Mouse (Mus musculus): Measurements from ENCODE around the gene Tgm3. TPM values are rescaled to one million over a fixed set of nuclear protein-coding genes. Genes with fewer than 3 reads are reported as not detected.

Tgm3 gene
- polyA plus RNA-seq, 1 experiment from 2014 or later, result not detected

DNA sequence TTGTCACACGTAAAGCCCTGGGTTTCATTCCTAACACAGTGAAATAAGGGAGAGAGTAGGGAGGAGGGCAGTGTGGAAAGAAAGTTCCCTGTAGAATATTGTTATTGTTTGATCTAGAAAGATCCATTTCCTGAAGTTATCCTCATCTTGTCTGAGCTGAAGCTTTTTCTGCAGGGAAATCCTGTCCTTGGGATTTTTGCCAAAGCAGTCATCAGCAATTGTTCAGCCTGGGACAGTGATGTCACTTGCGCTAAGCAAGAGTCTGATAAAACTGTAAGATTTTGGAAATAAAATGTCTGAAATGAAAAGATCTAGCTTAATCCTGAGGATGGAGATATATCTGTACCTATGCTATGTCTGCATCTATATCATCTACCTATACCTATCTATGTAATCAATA is 58.2 kb downstream of the Tgm3 start:
- no peak overlapping the region for H3K9ac ChIP-seq
- no peaks in the 10 kb centered on the region for H3K36me3 ChIP-seq
- no peak for ATAC-seq (ENCODE audit: low read depth)
- H3K4me2 ChIP-seq, result no peak overlapping the region
- H3K27me3 ChIP-seq, result no peaks in the 10 kb centered on the region
- WGBS (ENCODE audit: insufficient replicate concordance), result 62% methylated on average over 2 of the region's 2 CpGs
- no peak for DNase-seq
- H3K27ac ChIP-seq, result no peak overlapping the region
- no peaks in the 10 kb centered on the region for H3K9me3 ChIP-seq (replicated peaks)
- H3K4me1 ChIP-seq (replicated peaks), result no peaks in the 10 kb centered on the region
- H3K4me3 ChIP-seq (replicated peaks), result no peak overlapping the region

Small RNA genes lying within 50 kb of the gene (microRNA-seq; reads per million reads assigned to microRNA genes)
- not detected for gene Mir6339

Other genes starting within 250 kb of the Tgm3 start
- 4.0 and 4.3 TPM in 2 replicates for gene Stk35, start 211.8 kb upstream of the Tgm3 start, polyA plus RNA-seq (2015; fragmentation: Nextera tagmentation; extraction: Ambion mirVana)
- gene Tgm6, start 100.1 kb downstream of the Tgm3 start, polyA plus RNA-seq (2015; fragmentation: Nextera tagmentation; extraction: Ambion mirVana), result not detected in 2 replicates
- gene Snrpb, start 167.1 kb downstream of the Tgm3 start, polyA plus RNA-seq (2015; fragmentation: Nextera tagmentation; extraction: Ambion mirVana), result 386 and 388 TPM in 2 replicates
- not detected in 2 replicates for gene Tmc2, start 182.8 kb downstream of the Tgm3 start, polyA plus RNA-seq (2015; fragmentation: Nextera tagmentation; extraction: Ambion mirVana)

Measured in liver, embryonic 13.5 days (tissue).